Mouse (Mus musculus) heart, postnatal 0 days (tissue): ENCODE data around the gene Ppp1r32.

Experiments used
- CTCF ChIP-seq: IDR thresholded peaks from 2 replicates; pipeline ENCODE4 v1.5.1; 2016; ENCODE audit warnings: antibody characterized with exemption, control low read depth, low read depth
- EP300 ChIP-seq: IDR thresholded peaks from 2 replicates; pipeline ENCODE4 v1.6.1; 2016; ENCODE audit warnings: antibody characterized with exemption, low read depth

- TF ChIP-seq CTCF: no peak
- TF ChIP-seq EP300: no peak
These were observed 49.5 kb downstream of the Ppp1r32 start for GRCm38 (mm10) chr19:10433225-10433624.
